In the genomic region with DNA sequence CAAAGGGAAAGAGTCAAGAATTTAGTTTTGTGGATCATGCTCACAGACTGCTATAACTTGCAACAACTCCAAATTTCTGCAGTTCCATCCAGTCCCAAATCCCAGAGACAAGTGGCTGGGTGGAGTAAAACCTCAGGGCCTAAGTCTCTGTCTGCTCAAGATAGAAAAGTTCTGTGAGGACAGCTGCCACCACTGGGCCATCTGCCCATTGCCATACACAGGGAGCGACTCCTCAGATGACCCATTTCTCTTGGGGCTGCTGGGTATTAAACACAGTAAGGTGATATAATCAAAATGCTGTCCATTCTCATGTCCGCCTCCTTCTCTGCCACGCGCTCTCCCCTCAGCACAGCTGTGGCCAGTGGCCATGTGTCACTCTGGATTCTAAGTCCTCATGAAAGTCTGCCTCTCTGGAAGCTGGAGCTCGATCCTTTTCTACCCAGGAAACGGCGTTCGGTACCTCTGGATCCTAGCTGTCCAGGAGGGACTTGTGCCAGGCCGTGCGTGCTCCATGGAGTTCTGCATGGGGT, we compare ENCODE assay signal across 14 mouse cellular contexts.
"Had no signal": no experiment of that assay in that cellular context is flagged by ENCODE, and none has a peak within 500 bp of the region (broad histone marks: within the 10 kb centered on the region; RNA-seq: fewer than 3 reads in every experiment).

No protein-coding gene starts in this region.

- H3K27ac ChIP-seq: left cerebral cortex, adult 2 months; limb, embryonic 10.5 days; liver, embryonic 15.5 days; midbrain, embryonic 13.5 days; neural tube, embryonic 15.5 days; stomach, postnatal 0 days had no signal

- H3K4me3 ChIP-seq: left cerebral cortex, adult 2 months; limb, embryonic 10.5 days; liver, embryonic 15.5 days; midbrain, embryonic 13.5 days; neural tube, embryonic 15.5 days had no signal

- H3K27me3 ChIP-seq: liver, embryonic 15.5 days; midbrain, embryonic 13.5 days; neural tube, embryonic 15.5 days had no signal

- H3K4me1 ChIP-seq: liver, embryonic 15.5 days; midbrain, embryonic 13.5 days; neural tube, embryonic 15.5 days had no signal

- H3K9ac ChIP-seq: liver, embryonic 15.5 days; midbrain, embryonic 13.5 days; neural tube, embryonic 15.5 days had no signal

- H3K4me2 ChIP-seq: liver, embryonic 11.5 days; liver, embryonic 15.5 days; midbrain, embryonic 13.5 days; neural tube, embryonic 15.5 days had no signal

- ATAC-seq: midbrain, embryonic 13.5 days had no signal

- DNase-seq: kidney, postnatal 10 days; kidney, postnatal 4 days; lung, adult 2 months; lung, postnatal 14 days; right cerebral cortex, adult 18-20 months; right cerebral cortex, postnatal 25 days; thymus, postnatal 4 days had no signal

- H3K9me3 ChIP-seq: limb, embryonic 10.5 days; liver, embryonic 15.5 days; midbrain, embryonic 13.5 days; neural tube, embryonic 15.5 days had no signal

- H3K36me3 ChIP-seq: limb, embryonic 10.5 days; liver, embryonic 15.5 days; midbrain, embryonic 13.5 days; neural tube, embryonic 15.5 days had no signal
